Mouse (Mus musculus) naive thymus-derived CD4-positive, alpha-beta T cell, adult 5 months (primary cell): ENCODE data around the gene Urb1. TPM values are rescaled to one million over a fixed set of nuclear protein-coding genes. Genes with fewer than 3 reads are reported as not detected.

ENCODE experiments used
- polyA plus RNA-seq: library from polyadenylated mRNA; unstranded; fragments of 100-300 nt; shearing (Covaris generic); gene quantifications from one replicate; pipeline ENCODE4 v1.2.1, GENCODE M21; 2017

The Urb1 gene
- 20.6 TPM for polyA plus RNA-seq

GRCm38 (mm10) chr16:90809975-90810715 lies at the start of gene Urb1:
Gene Urb1, minus strand, starts transcription at chr16:90810413.

GRCm38 (mm10) chr16:90826457-90826856 lies 16.2 kb upstream of the Urb1 start, which contains the start of gene Eva1c:
Gene Eva1c, plus strand, starts transcription at chr16:90826719.

GRCm38 (mm10) chr16:90738092-90738956 lies 71.9 kb downstream of the Urb1 start, which contains the start of gene Mrap:
Gene Mrap, plus strand, starts transcription at chr16:90738207.

GRCm38 (mm10) chr16:90727233-90728115 lies 82.7 kb downstream of the Urb1 start, which contains the start of gene Mis18a:
Gene Mis18a, minus strand, starts transcription at chr16:90727404.

Other genes with a start within 250 kb of the Urb1 start
- gene Mis18a, start 83.0 kb downstream of the Urb1 start, polyA plus RNA-seq = 38.9 TPM
- not detected for gene Mrap, start 72.2 kb downstream of the Urb1 start, polyA plus RNA-seq
- not detected for gene Eva1c, start 16.3 kb upstream of the Urb1 start, polyA plus RNA-seq
- gene Cfap298, start 124.7 kb upstream of the Urb1 start, polyA plus RNA-seq = 33.9 TPM
- 54.3 TPM for gene Synj1, start 200.9 kb upstream of the Urb1 start, polyA plus RNA-seq
- gene Paxbp1, start 234.1 kb upstream of the Urb1 start, polyA plus RNA-seq = 116 TPM